8 mouse cellular contexts compared by ENCODE assay signal in the genomic region with DNA sequence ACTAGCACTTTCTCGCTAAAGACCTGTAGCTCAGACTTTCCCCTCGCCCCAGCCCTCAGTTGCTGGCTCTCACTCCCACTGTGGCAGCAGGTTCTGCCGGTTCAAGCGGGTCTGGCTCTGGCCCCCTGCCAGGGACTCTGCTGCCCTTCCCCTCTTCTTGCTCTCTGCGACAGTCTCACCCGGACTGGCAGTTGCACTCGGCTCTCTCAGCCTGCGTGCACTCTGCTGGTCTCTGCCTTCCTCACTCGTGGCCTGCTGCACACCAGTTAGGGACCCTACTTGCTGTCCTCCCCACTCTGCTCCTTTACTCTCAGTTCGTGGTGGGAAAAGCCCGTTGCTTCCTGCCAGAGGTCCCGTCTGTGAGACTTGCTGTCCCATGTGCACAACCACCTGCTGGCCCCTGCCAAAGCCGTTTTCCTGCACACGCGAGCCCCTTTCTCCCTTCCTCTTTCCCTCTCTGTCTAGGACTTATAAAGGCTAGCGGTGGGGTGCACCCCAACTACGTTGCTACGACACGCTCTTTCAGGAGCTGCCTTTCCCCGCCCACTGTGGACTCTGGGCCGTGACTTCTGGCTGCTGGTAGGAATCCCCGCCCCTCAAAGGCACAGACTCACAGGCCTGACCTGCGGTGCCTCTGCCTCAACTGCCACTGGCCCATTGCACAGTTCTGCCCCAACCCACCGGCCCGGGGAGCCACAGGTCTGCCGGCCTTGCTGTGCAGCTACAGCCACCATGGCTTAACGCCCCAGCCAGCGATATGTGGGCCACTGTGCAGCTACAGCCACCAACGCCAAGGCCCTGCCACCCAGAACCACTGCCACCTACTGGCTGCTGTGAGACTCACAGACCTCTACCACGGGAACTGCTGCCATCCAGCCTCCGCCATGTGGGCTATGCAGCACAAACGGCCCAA. TPM values are rescaled to one million over a fixed set of nuclear protein-coding genes. Genes with fewer than 3 reads are reported as not detected.
DNase-seq lines count a peak whose midpoint lies in the region; ATAC-seq and TF ChIP-seq lines count a peak whose summit lies in the region.

No protein-coding gene starts in this region.

- peak; percentile 96 for TF ChIP-seq CTCF in ES-Bruce4 (IDR thresholded peaks at IDR 0.05; ENCODE audit: low read depth, low read length)
- TF ChIP-seq CTCF in liver, postnatal 0 days (IDR thresholded peaks at IDR 0.05; ENCODE audit: low read depth): peak; percentile 98

- 1% methylated on average over 32 of the region's 32 CpGs for WGBS in forebrain, embryonic 15.5 days
- under 1% methylated on average over 32 of the region's 32 CpGs for WGBS in liver, postnatal 0 days (ENCODE audit: insufficient replicate concordance)
- under 1% methylated on average over 32 of the region's 32 CpGs for WGBS in neural tube, embryonic 13.5 days

- H3K4me3 ChIP-seq in ES-Bruce4 (ENCODE audit: low read depth, low read length): peak overlapping the region; percentile 71
- peak overlapping the region; percentile 48 for H3K4me3 ChIP-seq in forebrain, embryonic 15.5 days
- H3K4me3 ChIP-seq in liver, postnatal 0 days (ENCODE audit: low read depth, low read length): peak overlapping the region; percentile 55
- peak overlapping the region; percentile 54 for H3K4me3 ChIP-seq in neural tube, embryonic 13.5 days

- H3K9me3 ChIP-seq in ES-Bruce4 (replicated peaks; ENCODE audit: control insufficient read depth, insufficient read depth, low read length, poor library complexity, severe bottlenecking): no peaks in the 10 kb centered on the region
- H3K9me3 ChIP-seq in forebrain, embryonic 15.5 days: no peaks in the 10 kb centered on the region
- no peaks in the 10 kb centered on the region for H3K9me3 ChIP-seq in liver, postnatal 0 days (ENCODE audit: low read length)
- H3K9me3 ChIP-seq in neural tube, embryonic 13.5 days: no peaks in the 10 kb centered on the region

- intact Hi-C loops in heart, postnatal 14 days (cut with DNase I): loop anchor here (5.0 kb wide), 1 partner anchor 105 kb away; no protein-coding TSS in a partner anchor

- peak; percentile 98 for ATAC-seq in forebrain, embryonic 15.5 days (replicated peaks)
- ATAC-seq in liver, postnatal 0 days: peak; percentile 95
- peak; percentile 96 for ATAC-seq in neural tube, embryonic 13.5 days (ENCODE audit: low read depth)

- H3K4me2 ChIP-seq in forebrain, embryonic 15.5 days (replicated peaks): peak overlapping the region; percentile 95
- H3K4me2 ChIP-seq in liver, postnatal 0 days (ENCODE audit: low read depth, low read length): peak overlapping the region; percentile 87
- peak overlapping the region; percentile 86 for H3K4me2 ChIP-seq in neural tube, embryonic 13.5 days

- peaks cover 5% of the 10 kb centered on the region; the same call in 1 of the 2 replicates for H3K36me3 ChIP-seq in ES-Bruce4 (ENCODE audit: control insufficient read depth, insufficient read depth, low read length, poor library complexity, severe bottlenecking)
- 0 out of 2 replicates have a peak, but pooled peaks cover 3% of the 10 kb centered on the region for H3K36me3 ChIP-seq in forebrain, embryonic 15.5 days
- peaks cover 12% of the 10 kb centered on the region for H3K36me3 ChIP-seq in liver, postnatal 0 days (replicated peaks; ENCODE audit: insufficient read depth, low read length)
- H3K36me3 ChIP-seq in neural tube, embryonic 13.5 days: no peaks in the 10 kb centered on the region

- H3K9ac ChIP-seq in ES-Bruce4 (ENCODE audit: low read depth, poor library complexity, severe bottlenecking): peak overlapping the region; percentile 24
- H3K9ac ChIP-seq in forebrain, embryonic 15.5 days (replicated peaks): peak overlapping the region; percentile 53
- peak overlapping the region; percentile 61 for H3K9ac ChIP-seq in liver, postnatal 0 days (replicated peaks)
- peak overlapping the region; percentile 75 for H3K9ac ChIP-seq in neural tube, embryonic 13.5 days

- no peaks in the 10 kb centered on the region for H3K27me3 ChIP-seq in ES-Bruce4 (ENCODE audit: control insufficient read depth, insufficient read depth, low read length, poor library complexity, severe bottlenecking)
- H3K27me3 ChIP-seq in forebrain, embryonic 15.5 days: no peaks in the 10 kb centered on the region
- H3K27me3 ChIP-seq in liver, postnatal 0 days (ENCODE audit: insufficient read depth, low read length): no peaks in the 10 kb centered on the region
- H3K27me3 ChIP-seq in neural tube, embryonic 13.5 days: no peaks in the 10 kb centered on the region

- H3K27ac ChIP-seq in ES-Bruce4 (ENCODE audit: insufficient read depth, low read length): peak overlapping the region; percentile 12
- no peak overlapping the region for H3K27ac ChIP-seq in forebrain, embryonic 15.5 days (replicated peaks)
- peak overlapping the region; percentile 81 for H3K27ac ChIP-seq in liver, postnatal 0 days (ENCODE audit: low read depth)
- H3K27ac ChIP-seq in neural tube, embryonic 13.5 days (replicated peaks): 0 out of 2 replicates have a peak overlapping the region, but pooled peaks have one; percentile 25

- no peak for TF ChIP-seq EP300 in ES-Bruce4 (IDR thresholded peaks at IDR 0.05; ENCODE audit: insufficient read depth, low read depth, low read length)
- no peak for TF ChIP-seq EP300 in liver, postnatal 0 days (IDR thresholded peaks at IDR 0.05; ENCODE audit: low read depth)

- peak; percentile 82 for DNase-seq in cerebellum, adult 11-12 months
- peak; percentile 86 to 90 for DNase-seq in heart, postnatal 14 days
- peak; percentile 84 for DNase-seq in layer of hippocampus, adult 11-12 months (ENCODE audit: low spot score)
- peak; percentile 88 for DNase-seq in liver, postnatal 0 days
- peak; percentile 21 for DNase-seq in telencephalon, adult 2 months (ENCODE audit: low read depth, low spot score)

- no peak for TF ChIP-seq POLR2A in ES-Bruce4 (IDR thresholded peaks at IDR 0.05; ENCODE audit: insufficient read depth, low read length)

- H3K4me1 ChIP-seq in ES-Bruce4 (ENCODE audit: control insufficient read depth, insufficient read depth, low read length): peaks cover 2% of the 10 kb centered on the region
- peaks cover 12% of the 10 kb centered on the region for H3K4me1 ChIP-seq in forebrain, embryonic 15.5 days
- peaks cover 14% of the 10 kb centered on the region for H3K4me1 ChIP-seq in liver, postnatal 0 days (ENCODE audit: insufficient read depth)
- H3K4me1 ChIP-seq in neural tube, embryonic 13.5 days (replicated peaks): peaks cover 13% of the 10 kb centered on the region

RNA-seq across cellular contexts. Expression of a gene that starts 20.3 kb away (rescaled TPM):
- polyA plus RNA-seq in ES-Bruce4 (2011; ENCODE audit: insufficient read depth, insufficient read length, low read depth, missing spikeins): 8.4 and 10.7 TPM in 2 replicates
- 36.2 and 36.8 TPM in 2 replicates for polyA plus RNA-seq in forebrain, embryonic 15.5 days (2015; fragmentation: Nextera tagmentation; extraction: Ambion mirVana)
- 1 to 10 TPM; 7.1 to 8.9 TPM for total RNA-seq in heart, postnatal 14 days (2021)
- polyA plus RNA-seq in liver, postnatal 0 days (2015; fragmentation: Nextera tagmentation; extraction: Ambion mirVana): 4.8 and 4.9 TPM in 2 replicates
- polyA plus RNA-seq in neural tube, embryonic 13.5 days (2015; fragmentation: Nextera tagmentation; extraction: Ambion mirVana): 34.1 and 37.9 TPM in 2 replicates

Comparison
In these comparisons a context has a peak if more than half of its experiments do, and no peak if none do; other contexts are left out.
1. H3K9ac ChIP-seq: peak in every context shown above with its lines; median percentile 75 in neural tube, embryonic 13.5 days; 61 in liver, postnatal 0 days; 53 in forebrain, embryonic 15.5 days; 24 in ES-Bruce4.
2. DNase-seq: peak in every context shown above with its lines; median percentile 88 in heart, postnatal 14 days; 88 in liver, postnatal 0 days; 84 in layer of hippocampus, adult 11-12 months; 82 in cerebellum, adult 11-12 months; 21 in telencephalon, adult 2 months.